In genomic region chr14:12346011-12346864, GRCm38 (mm10) we compare ENCODE assay signal across 9 mouse cellular contexts. TPM values are rescaled to one million over a fixed set of nuclear protein-coding genes. Genes with fewer than 3 reads are reported as not detected.
DNase-seq lines count a peak whose midpoint lies in the region; ATAC-seq and TF ChIP-seq lines count a peak whose summit lies in the region.
"Had no signal": no experiment of that assay in that cellular context is flagged by ENCODE, and none has a peak within 500 bp of the region (broad histone marks: within the 10 kb centered on the region; RNA-seq: fewer than 3 reads in every experiment).

No protein-coding gene starts in this region.

- H3K36me3 ChIP-seq in kidney, embryonic 14.5 days (ENCODE audit: control insufficient read depth, insufficient read depth, low read length): no peaks in the 10 kb centered on the region
- no peaks in the 10 kb centered on the region for H3K36me3 ChIP-seq in heart, embryonic 16.5 days (ENCODE audit: control insufficient read depth, insufficient read depth)
- H3K36me3 ChIP-seq in midbrain, embryonic 13.5 days: no peaks in the 10 kb centered on the region

- no peak overlapping the region for H3K27ac ChIP-seq in kidney, embryonic 14.5 days (ENCODE audit: low read depth, low read length)
- peak overlapping the region; percentile 70 for H3K27ac ChIP-seq in cortical plate, adult 2 months (ENCODE audit: insufficient read depth, low read length)
- no peak overlapping the region for H3K27ac ChIP-seq in heart, embryonic 16.5 days (ENCODE audit: low read length)
- H3K27ac ChIP-seq in midbrain, embryonic 13.5 days: peak overlapping the region; percentile 44; the same call in 1 of the 2 replicates

- no peak for TF ChIP-seq POLR2A in cortical plate, adult 2 months (IDR thresholded peaks at IDR 0.05; ENCODE audit: extremely low read depth, insufficient read depth, low read length)

- H3K9ac ChIP-seq in kidney, embryonic 14.5 days (ENCODE audit: low read depth, low read length): no peak overlapping the region
- H3K9ac ChIP-seq in heart, embryonic 16.5 days (ENCODE audit: low read length): no peak overlapping the region
- 0 out of 2 replicates have a peak overlapping the region, but pooled peaks have one; percentile 3 for H3K9ac ChIP-seq in midbrain, embryonic 13.5 days (replicated peaks)

- under 1% methylated on average over 50 of the region's 50 CpGs for WGBS in kidney, embryonic 14.5 days
- WGBS in heart, embryonic 16.5 days: 1% methylated on average over 50 of the region's 50 CpGs
- WGBS in midbrain, embryonic 13.5 days: under 1% methylated on average over 50 of the region's 50 CpGs

- no peak for ATAC-seq in kidney, embryonic 14.5 days (ENCODE audit: low FRiP score, low TSS enrichment)
- no peak for ATAC-seq in heart, embryonic 16.5 days (replicated peaks; ENCODE audit: extremely low read depth, insufficient read depth, low FRiP score)
- no peak; the same call in 1 of the 2 replicates for ATAC-seq in midbrain, embryonic 13.5 days
- ATAC-seq: Patski had no signal

- DNase-seq in kidney, postnatal 25 days: no peak
- no peak for DNase-seq in MN1 (ENCODE audit: low spot score)
- no peak for DNase-seq in left cerebral cortex, adult 11 months (ENCODE audit: low spot score)
- DNase-seq in spleen, adult 18-20 months: no peak

- H3K4me3 ChIP-seq in kidney, embryonic 14.5 days (ENCODE audit: low read length): peak overlapping the region; percentile 14
- peak overlapping the region; percentile 82 for H3K4me3 ChIP-seq in cortical plate, adult 2 months (ENCODE audit: insufficient read depth, low read length)
- peak overlapping the region; percentile 43 for H3K4me3 ChIP-seq in heart, embryonic 16.5 days (ENCODE audit: low read length)
- peak overlapping the region; percentile 33 for H3K4me3 ChIP-seq in midbrain, embryonic 13.5 days (replicated peaks)

- H3K9me3 ChIP-seq in kidney, embryonic 14.5 days (ENCODE audit: control insufficient read depth, low read length): no peaks in the 10 kb centered on the region
- no peaks in the 10 kb centered on the region for H3K9me3 ChIP-seq in heart, embryonic 16.5 days (replicated peaks; ENCODE audit: control insufficient read depth, low read length)
- H3K9me3 ChIP-seq in midbrain, embryonic 13.5 days: no peaks in the 10 kb centered on the region

- peaks cover 99% of the 10 kb centered on the region for H3K27me3 ChIP-seq in kidney, embryonic 14.5 days (ENCODE audit: control insufficient read depth, insufficient read depth, low read length)
- H3K27me3 ChIP-seq in heart, embryonic 16.5 days (ENCODE audit: control insufficient read depth, insufficient read depth, low read length): peaks cover 100% of the 10 kb centered on the region
- peaks cover 100% of the 10 kb centered on the region for H3K27me3 ChIP-seq in midbrain, embryonic 13.5 days

- TF ChIP-seq CTCF in cortical plate, adult 2 months (IDR thresholded peaks at IDR 0.05; ENCODE audit: extremely low read depth, insufficient read depth, low read length): no peak

- peak overlapping the region; percentile 15; the same call in 1 of the 2 replicates for H3K4me2 ChIP-seq in kidney, embryonic 14.5 days (replicated peaks; ENCODE audit: low read depth, low read length)
- H3K4me2 ChIP-seq in heart, embryonic 16.5 days (ENCODE audit: low read depth, low read length): peak overlapping the region; percentile 55
- peak overlapping the region; percentile 37 for H3K4me2 ChIP-seq in midbrain, embryonic 13.5 days (replicated peaks)

- peaks cover 14% of the 10 kb centered on the region for H3K4me1 ChIP-seq in kidney, embryonic 14.5 days (ENCODE audit: control insufficient read depth, insufficient read depth, low read length)
- H3K4me1 ChIP-seq in cortical plate, adult 2 months (ENCODE audit: control insufficient read depth, insufficient read depth, low read length): no peaks in the 10 kb centered on the region
- peaks cover 4% of the 10 kb centered on the region; the same call in 1 of the 2 replicates for H3K4me1 ChIP-seq in heart, embryonic 16.5 days (ENCODE audit: control insufficient read depth, insufficient read depth, low read length)
- peaks cover 41% of the 10 kb centered on the region for H3K4me1 ChIP-seq in midbrain, embryonic 13.5 days (replicated peaks)

RNA-seq across cellular contexts. Expression of gene Fezf2, which starts 1.8 kb away (rescaled TPM):
- polyA plus RNA-seq in kidney, embryonic 14.5 days (2014; fragmentation: Nextera tagmentation; extraction: Ambion mirVana): not detected in 2 replicates
- polyA plus RNA-seq in cortical plate, adult 2 months (2012; rRNA removed): 35.7 and 42.9 TPM in 2 replicates
- 0.39 and 0.70 TPM in 2 replicates for polyA plus RNA-seq in heart, embryonic 16.5 days (2015; fragmentation: Nextera tagmentation; extraction: Ambion mirVana)
- 6.9 and 8.1 TPM in 2 replicates for polyA plus RNA-seq in midbrain, embryonic 13.5 days (2015; fragmentation: Nextera tagmentation; extraction: Ambion mirVana)
- polyA plus RNA-seq: Patski had no signal

Comparison
In these comparisons a context has a peak if more than half of its experiments do, and no peak if none do; other contexts are left out.
1. H3K27ac ChIP-seq: peak in cortical plate, adult 2 months (single experiment) and midbrain, embryonic 13.5 days (single experiment); none in kidney, embryonic 14.5 days (single experiment) and heart, embryonic 16.5 days (single experiment).
2. H3K4me3 ChIP-seq: peak in every context shown above with its lines; median percentile 82 in cortical plate, adult 2 months; 43 in heart, embryonic 16.5 days; 33 in midbrain, embryonic 13.5 days; 14 in kidney, embryonic 14.5 days.
3. Peak in every context shown above with its lines, with median percentiles within 50 percentile points of each other: H3K4me2 ChIP-seq.